Mouse (Mus musculus) CD4-positive, CD25-positive, alpha-beta regulatory T cell (primary cell): ENCODE measurements around the gene Gm8334. TPM values are rescaled to one million over a fixed set of nuclear protein-coding genes. Genes with fewer than 3 reads are reported as not detected.

Experiments used
- polyA plus RNA-seq: library from polyadenylated mRNA; unstranded; fragments of 100-300 nt; shearing (Covaris generic); gene quantifications from one replicate; pipeline ENCODE4 v1.2.1, GENCODE M21; 2017

Gm8334 gene
- not detected for polyA plus RNA-seq

GRCm38 (mm10) chrX:148615053-148615452 lies at the start of gene Gm8334:
Gm8334 (minus strand) TSS chrX:148615153.

GRCm38 (mm10) chrX:148663298-148663697 lies 48.3 kb upstream of the Gm8334 start, which contains the start of gene Gm15127:
Gm15127 (plus strand) TSS chrX:148663598.

Other genes starting within 250 kb of the Gm8334 start
- not detected for gene Gm15114, start 126.2 kb downstream of the Gm8334 start, polyA plus RNA-seq
- 0.11 TPM for gene Gm15127, start 48.4 kb upstream of the Gm8334 start, polyA plus RNA-seq
- not detected for gene Luzp4, start 242.5 kb upstream of the Gm8334 start, polyA plus RNA-seq